Mouse (Mus musculus) kidney, adult 2 months (tissue): Measurements from ENCODE around the gene Pacsin2.

Experiments
- CTCF ChIP-seq: fragments of 200-500 bp; conservative IDR thresholded peaks from 2 replicates; pipeline ENCODE4 v1.5.1; 2011; ENCODE audit warnings: low read depth, mild to moderate bottlenecking, control low read depth, low read length, moderate library complexity, mixed read lengths; ENCODE audit not compliant: insufficient read depth, insufficient read length
- POLR2A ChIP-seq: fragments of 200-500 bp; IDR thresholded peaks from one replicate; pipeline ENCODE4 v1.6.1; 2011; ENCODE audit warnings: low read depth, low read length, control low read depth

- TF ChIP-seq POLR2A, result no peak
- TF ChIP-seq CTCF, result no peak
Observed at GRCm38 (mm10) chr15:83479818-83480217, 15.4 kb upstream of the Pacsin2 start.
